In genomic region chr4:58291828-58292227, GRCm38 (mm10) we compare ENCODE assay signal across 15 mouse cellular contexts. TPM values are rescaled to one million over a fixed set of nuclear protein-coding genes. Genes with fewer than 3 reads are reported as not detected.
"Had no signal": no experiment of that assay in that cellular context is flagged by ENCODE, and none has a peak within 500 bp of the region (broad histone marks: within the 10 kb centered on the region; RNA-seq: fewer than 3 reads in every experiment).

No protein-coding gene starts in this region.

- H3K4me1 ChIP-seq: neural tube, embryonic 12.5 days had no signal

- H3K27ac ChIP-seq: liver, embryonic 14.5 days; neural tube, embryonic 12.5 days had no signal

- H3K27me3 ChIP-seq: megakaryocyte, embryonic 14.5 days; neural tube, embryonic 12.5 days had no signal

- H3K9me3 ChIP-seq: megakaryocyte, embryonic 14.5 days; neural tube, embryonic 12.5 days had no signal

- H3K36me3 ChIP-seq: neural tube, embryonic 12.5 days had no signal

- H3K4me3 ChIP-seq: megakaryocyte, embryonic 14.5 days; neural tube, embryonic 12.5 days had no signal

- H3K9ac ChIP-seq: liver, embryonic 14.5 days; lung, embryonic 14.5 days; neural tube, embryonic 12.5 days had no signal

- DNase-seq: lung, adult 18-20 months; lung, embryonic 14.5 days; lung, postnatal 10 days; lung, postnatal 4 days; midbrain, embryonic 14.5 days; right cerebral cortex, postnatal 14 days; thymus, adult 18-20 months; thymus, postnatal 14 days; thymus, postnatal 36 days had no signal

- H3K4me2 ChIP-seq: lung, embryonic 14.5 days; neural tube, embryonic 12.5 days had no signal

RNA-seq across cellular contexts. Expression of gene Musk, which starts 6.1 kb away (rescaled TPM):
- total RNA-seq: monocyte, adult 5-6 weeks; neutrophil, adult 5-6 weeks had no signal
- polyA plus RNA-seq: liver, embryonic 14.5 days; lung, embryonic 14.5 days; midbrain, embryonic 14.5 days; spleen, adult 2 months had no signal
